Mouse (Mus musculus) cerebellum, postnatal 4 days (tissue): ENCODE measurements at regions not wholly inside any gene's neighbourhood (a gene's known extent, or its start where the extent isn't known, plus 50 kb on each side); places are given as distances from the start of the nearest gene placed in this dataset.
"Not testable (repeated sequence)": the region's sequence is repeated elsewhere in the genome, so short reads cannot be mapped to it uniquely, and the experiment has no call there.

Experiments
- DNase-seq, 2 experiments: peaks; one replicate each; pipeline ENCODE4 v3.0.0; 2022; ENCODE audit warnings: low spot score in 2 of 2, mixed read lengths in 1 of 2

GRCm38 (mm10) chr4:55279351-55279750 lies 70.5 kb upstream of the Rad23b start:
- DNase-seq: not testable (repeated sequence)

- no peak for DNase-seq
Observed at GRCm38 (mm10) chr4:55280706-55281105, 69.1 kb upstream of the Rad23b start.

GRCm38 (mm10) chr4:55281486-55282096 lies 68.3 kb upstream of the Rad23b start:
- no peak for DNase-seq

- no peak for DNase-seq
Observed at GRCm38 (mm10) chr4:55282474-55282873, 67.4 kb upstream of the Rad23b start.

- DNase-seq: no peak
Observed at GRCm38 (mm10) chr4:55284722-55285225, 65.1 kb upstream of the Rad23b start.

- DNase-seq: no peak
Observed at GRCm38 (mm10) chr4:55285641-55286040, 64.2 kb upstream of the Rad23b start.

- DNase-seq: no peak
Observed at GRCm38 (mm10) chr4:55288456-55288855, 61.4 kb upstream of the Rad23b start.

GRCm38 (mm10) chr4:55292277-55292676 lies 57.6 kb upstream of the Rad23b start:
- peak in 1 of 2 experiments; percentile 33 for DNase-seq

- DNase-seq: peak in 1 of 2 experiments; percentile 20
Observed at GRCm38 (mm10) chr4:55292701-55293100, 57.1 kb upstream of the Rad23b start.

GRCm38 (mm10) chr4:55293347-55294079 lies 56.3 kb upstream of the Rad23b start:
- DNase-seq: no peak

GRCm38 (mm10) chr4:55294255-55294687 lies 55.6 kb upstream of the Rad23b start:
- DNase-seq: peak; percentile 29 to 61

GRCm38 (mm10) chr4:55297841-55298240 lies 52.0 kb upstream of the Rad23b start:
- no peak for DNase-seq
